ENCODE assay signal across 9 mouse cellular contexts in the genomic region with DNA sequence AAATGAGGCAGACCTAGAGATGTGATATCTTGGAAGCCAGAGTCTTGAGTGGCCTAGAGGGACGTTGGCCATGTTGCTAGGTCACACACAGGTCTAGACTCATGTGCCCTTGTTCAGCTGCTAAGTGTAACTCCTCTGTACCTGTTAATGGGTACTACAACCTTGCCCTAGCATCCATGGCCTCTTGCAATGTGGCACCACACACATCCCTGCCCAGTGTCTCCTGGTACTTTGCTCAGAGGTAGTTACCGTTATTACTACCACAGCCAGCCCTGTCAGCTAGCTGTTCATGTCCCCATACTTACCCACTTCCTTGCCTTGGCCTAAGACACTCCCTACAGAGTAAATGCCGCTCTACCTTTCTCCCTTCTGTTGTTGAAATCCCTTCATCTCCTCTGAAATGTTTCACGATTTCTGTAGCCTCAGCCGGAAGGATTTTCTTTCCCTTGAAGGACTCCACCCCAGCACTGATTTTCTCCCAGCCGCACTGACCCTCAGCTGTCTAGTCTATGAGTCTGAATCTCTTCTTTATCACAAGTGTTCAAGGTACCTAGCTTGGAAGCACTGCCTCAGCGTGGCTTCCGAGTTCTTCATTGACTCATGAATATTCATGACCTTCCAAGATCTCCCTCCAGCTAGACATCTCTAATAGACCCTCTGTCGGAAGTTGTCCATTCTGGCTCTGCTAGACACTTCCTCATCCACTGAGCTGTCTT. TPM values are rescaled to one million over a fixed set of nuclear protein-coding genes. Genes with fewer than 3 reads are reported as not detected.
DNase-seq lines count a peak whose midpoint lies in the region; ATAC-seq and TF ChIP-seq lines count a peak whose summit lies in the region.
"Had no signal": no experiment of that assay in that cellular context is flagged by ENCODE, and none has a peak within 500 bp of the region (broad histone marks: within the 10 kb centered on the region; RNA-seq: fewer than 3 reads in every experiment).

No protein-coding gene starts in this region.

- H3K4me1 ChIP-seq in heart, embryonic 13.5 days, result peaks cover 66% of the 10 kb centered on the region
- H3K4me1 ChIP-seq in lung, embryonic 14.5 days (ENCODE audit: insufficient read depth), result peaks cover 40% of the 10 kb centered on the region
- peaks cover 69% of the 10 kb centered on the region for H3K4me1 ChIP-seq in megakaryocyte, embryonic 14.5 days

- no peak for ATAC-seq in heart, embryonic 13.5 days (ENCODE audit: extremely low read depth, insufficient number of reproducible peaks, low FRiP score, low TSS enrichment)
- ATAC-seq in lung, embryonic 14.5 days (ENCODE audit: insufficient read depth), result no peak
- peak; percentile 17; the same call in 1 of the 2 replicates for ATAC-seq in common myeloid progenitor, adult 5-6 weeks (replicated peaks; ENCODE audit: low read depth, poor library complexity, severe bottlenecking)

- no peak for DNase-seq in heart, adult 18-20 months
- no peak for DNase-seq in lung, embryonic 14.5 days
- DNase-seq in lung, postnatal 36 days, result no peak
- no peak for DNase-seq in cerebellum, postnatal 10 days
- no peak for DNase-seq in T-cell, adult 2 months (ENCODE audit: low spot score)

- H3K9ac ChIP-seq in heart, embryonic 13.5 days, result no peak overlapping the region
- no peak overlapping the region for H3K9ac ChIP-seq in lung, embryonic 14.5 days

- TF ChIP-seq CTCF in lung, embryonic 14.5 days (IDR thresholded peaks at IDR 0.05; ENCODE audit: low read depth), result no peak

- WGBS in heart, embryonic 13.5 days, result 56% methylated on average over 9 of the region's 9 CpGs
- 64% methylated on average over 9 of the region's 9 CpGs for WGBS in lung, embryonic 14.5 days

- no peaks in the 10 kb centered on the region for H3K9me3 ChIP-seq in heart, embryonic 13.5 days
- no peaks in the 10 kb centered on the region for H3K9me3 ChIP-seq in lung, embryonic 14.5 days (ENCODE audit: low read depth, low read length)
- H3K9me3 ChIP-seq in megakaryocyte, embryonic 14.5 days, result no peaks in the 10 kb centered on the region
- H3K9me3 ChIP-seq: embryonic facial prominence, embryonic 12.5 days had no signal

- H3K27me3 ChIP-seq in heart, embryonic 13.5 days (replicated peaks), result peaks cover 3% of the 10 kb centered on the region; the same call in 1 of the 2 replicates
- H3K27me3 ChIP-seq in lung, embryonic 14.5 days (ENCODE audit: insufficient read depth, low read length), result no peaks in the 10 kb centered on the region
- peaks cover 68% of the 10 kb centered on the region for H3K27me3 ChIP-seq in megakaryocyte, embryonic 14.5 days (replicated peaks)
- H3K27me3 ChIP-seq: embryonic facial prominence, embryonic 12.5 days had no signal

- 0 out of 2 replicates have a peak overlapping the region, but pooled peaks have one; percentile 88 for H3K4me3 ChIP-seq in heart, embryonic 13.5 days
- H3K4me3 ChIP-seq in lung, embryonic 14.5 days (ENCODE audit: low read depth, low read length), result no peak overlapping the region
- peak overlapping the region; percentile 62 for H3K4me3 ChIP-seq in megakaryocyte, embryonic 14.5 days (replicated peaks)

- peak overlapping the region; percentile 98 for H3K27ac ChIP-seq in heart, embryonic 13.5 days (replicated peaks)
- peak overlapping the region; percentile 98; the same call in 1 of the 2 replicates for H3K27ac ChIP-seq in lung, embryonic 14.5 days (ENCODE audit: low read depth)

- H3K36me3 ChIP-seq in heart, embryonic 13.5 days, result no peaks in the 10 kb centered on the region
- no peaks in the 10 kb centered on the region for H3K36me3 ChIP-seq in lung, embryonic 14.5 days (ENCODE audit: insufficient read depth)
- no peaks in the 10 kb centered on the region for H3K36me3 ChIP-seq in megakaryocyte, embryonic 14.5 days (replicated peaks; ENCODE audit: low read length)
- H3K36me3 ChIP-seq: embryonic facial prominence, embryonic 12.5 days had no signal

- no peak overlapping the region; the same call in 1 of the 2 replicates for H3K4me2 ChIP-seq in heart, embryonic 13.5 days
- H3K4me2 ChIP-seq in lung, embryonic 14.5 days, result peak overlapping the region; percentile 87

RNA-seq across cellular contexts. Expression of gene Hdac7, which starts 11.4 kb away (rescaled TPM):
- polyA plus RNA-seq in heart, embryonic 13.5 days (2015; fragmentation: Nextera tagmentation; extraction: Ambion mirVana), result 23.4 and 23.7 TPM in 2 replicates
- total RNA-seq in heart, adult 18-20 months (2021), result 10 to 100 TPM; 19.3 to 26.3 TPM
- polyA plus RNA-seq in lung, embryonic 14.5 days (2014; fragmentation: Nextera tagmentation; extraction: Ambion mirVana), result 43.8 and 51.2 TPM in 2 replicates
- total RNA-seq in common myeloid progenitor, adult 5-6 weeks (2017), result 22.2 and 30.7 TPM in 2 replicates
- polyA plus RNA-seq in megakaryocyte, embryonic 14.5 days (2012; ENCODE audit: insufficient read depth, low replicate concordance), result 26.8 and 31.2 TPM in 2 replicates

RNA-seq across cellular contexts. Expression of gene Slc48a1, which starts 54.6 kb away (rescaled TPM):
- polyA plus RNA-seq in heart, embryonic 13.5 days (2015; fragmentation: Nextera tagmentation; extraction: Ambion mirVana), result 70.2 and 70.8 TPM in 2 replicates
- total RNA-seq in heart, adult 18-20 months (2021), result 10 to 100 TPM; 57.9 to 69.7 TPM
- 25.3 and 32.7 TPM in 2 replicates for polyA plus RNA-seq in lung, embryonic 14.5 days (2014; fragmentation: Nextera tagmentation; extraction: Ambion mirVana)
- 55.3 and 57.2 TPM in 2 replicates for total RNA-seq in common myeloid progenitor, adult 5-6 weeks (2017)
- 58.7 and 61.4 TPM in 2 replicates for polyA plus RNA-seq in megakaryocyte, embryonic 14.5 days (2012; ENCODE audit: insufficient read depth, low replicate concordance)
